Mouse (Mus musculus) mouse embryonic stem cell (cell line): ENCODE results near the gene Olfr1177-ps.

Source experiments
- in situ Hi-C, 2 experiments: fragments of 300-500 bp; cut with MboI; formaldehyde crosslinking; loops; 1 replicate in 1 of 2; 3 replicates in 1 of 2; pipeline ENCODE4 v1.14.3; 2019 to 2020; ENCODE audit warnings: low sequenced_read_pairs in 2 of 2, low pct_unique_long_range_greater_than_20kb in 1 of 2, mixed read lengths in 1 of 2; ENCODE audit not compliant: unreplicated experiment in 1 of 2

Olfr1177-ps gene

GRCm38 (mm10) chr2:88346392-88346791, at the start of gene Olfr1177-ps:
Gene Olfr1177-ps, minus strand, starts transcription at chr2:88346492.
- in situ Hi-C loops, result no loop called here

- in situ Hi-C loops, result no loop called here
These were observed 40.5 kb upstream of the Olfr1177-ps start, which contains the start of gene Olfr1178 for GRCm38 (mm10) chr2:88386762-88387161. Gene Olfr1178, plus strand, starts transcription at chr2:88387062.

- in situ Hi-C loops, result no loop called here
These were observed 10.0 kb upstream of the Olfr1177-ps start for GRCm38 (mm10) chr2:88356304-88356703.

GRCm38 (mm10) chr2:88336421-88336820, 9.9 kb downstream of the Olfr1177-ps start, which contains the start of gene Olfr1176:
Gene Olfr1176, plus strand, starts transcription at chr2:88336721.
- in situ Hi-C loops, result no loop called here

GRCm38 (mm10) chr2:88327115-88327514, 19.2 kb downstream of the Olfr1177-ps start, which contains the start of gene Olfr1175-ps:
Gene Olfr1175-ps, minus strand, starts transcription at chr2:88327215.
- in situ Hi-C loops, result no loop called here

GRCm38 (mm10) chr2:88315035-88315434, 31.3 kb downstream of the Olfr1177-ps start, which contains the start of gene Olfr1174-ps:
Gene Olfr1174-ps, minus strand, starts transcription at chr2:88315135.
- in situ Hi-C loops, result no loop called here
